Mouse (Mus musculus): Measurements from ENCODE around the gene Col19a1. TPM values are rescaled to one million over a fixed set of nuclear protein-coding genes. Genes with fewer than 3 reads are reported as not detected.

The Col19a1 gene
- polyA plus RNA-seq, 1 experiment from 2014 or later: 0.05 TPM

- no peak overlapping the region for H3K27ac ChIP-seq (ENCODE audit: low read depth, low read length)
- 16% methylated on average over 8 of the region's 8 CpGs for WGBS
- DNase-seq (ENCODE audit: low spot score, missing footprints) (peak; percentile 92), ATAC-seq (ENCODE audit: low FRiP score) (peak; percentile 84; the same call in 1 of the 2 replicates)
- no peaks in the 10 kb centered on the region for H3K9me3 ChIP-seq (ENCODE audit: control insufficient read depth, low read length)
- H3K4me3 ChIP-seq (ENCODE audit: low read depth, low read length): no peak overlapping the region
- no peak overlapping the region for H3K9ac ChIP-seq (ENCODE audit: low read length)
- H3K4me2 ChIP-seq: no peak overlapping the region
- no peaks in the 10 kb centered on the region for H3K4me1 ChIP-seq (ENCODE audit: control insufficient read depth, insufficient read depth, low read length)
- no peaks in the 10 kb centered on the region for H3K27me3 ChIP-seq (ENCODE audit: control insufficient read depth, insufficient read depth, low read length)
- H3K36me3 ChIP-seq (ENCODE audit: control insufficient read depth, insufficient read depth, low read length): no peaks in the 10 kb centered on the region
Measured at GRCm38 (mm10) chr1:24302674-24303073, 284.6 kb downstream of the Col19a1 start.

GRCm38 (mm10) chr1:24300700-24301099, 286.6 kb downstream of the Col19a1 start:
- ATAC-seq (ENCODE audit: low FRiP score): no peak

GRCm38 (mm10) chr1:24294979-24295942, 292.0 kb downstream of the Col19a1 start:
- Histone ChIP-seq H3K36me3 (ENCODE audit: control insufficient read depth, insufficient read depth, low read length) (no peaks in the 10 kb centered on the region), H3K4me3 (ENCODE audit: low read depth, low read length) (no peak overlapping the region), H3K27me3 (ENCODE audit: control insufficient read depth, insufficient read depth, low read length) (no peaks in the 10 kb centered on the region), H3K9me3 (ENCODE audit: control insufficient read depth, low read length) (no peaks in the 10 kb centered on the region), H3K4me2 (no peak overlapping the region), H3K9ac (ENCODE audit: low read length) (no peak overlapping the region), H3K27ac (ENCODE audit: low read depth, low read length) (no peak overlapping the region), H3K4me1 (ENCODE audit: control insufficient read depth, insufficient read depth, low read length) (no peaks in the 10 kb centered on the region)
- DNase-seq (ENCODE audit: low spot score, missing footprints) (no peak), ATAC-seq (ENCODE audit: low FRiP score) (no peak)
- WGBS: 86% methylated on average over 7 of the region's 7 CpGs

More at GRCm38 (mm10) chr1:24300700-24301099, 286.6 kb downstream of the Col19a1 start:
- Histone ChIP-seq H3K4me3 (ENCODE audit: low read depth, low read length) (no peak overlapping the region), H3K27me3 (ENCODE audit: control insufficient read depth, insufficient read depth, low read length) (no peaks in the 10 kb centered on the region), H3K4me2 (no peak overlapping the region), H3K9me3 (ENCODE audit: control insufficient read depth, low read length) (no peaks in the 10 kb centered on the region), H3K36me3 (ENCODE audit: control insufficient read depth, insufficient read depth, low read length) (no peaks in the 10 kb centered on the region), H3K27ac (ENCODE audit: low read depth, low read length) (no peak overlapping the region), H3K4me1 (ENCODE audit: control insufficient read depth, insufficient read depth, low read length) (no peaks in the 10 kb centered on the region), H3K9ac (ENCODE audit: low read length) (no peak overlapping the region)
- no peak for DNase-seq (ENCODE audit: low spot score, missing footprints)
- WGBS: 82% methylated on average over 3 of the region's 3 CpGs

- Histone ChIP-seq H3K27ac (ENCODE audit: low read depth, low read length) (no peak overlapping the region), H3K36me3 (ENCODE audit: control insufficient read depth, insufficient read depth, low read length) (no peaks in the 10 kb centered on the region), H3K27me3 (ENCODE audit: control insufficient read depth, insufficient read depth, low read length) (no peaks in the 10 kb centered on the region), H3K4me1 (ENCODE audit: control insufficient read depth, insufficient read depth, low read length) (no peaks in the 10 kb centered on the region), H3K4me2 (no peak overlapping the region), H3K4me3 (ENCODE audit: low read depth, low read length) (no peak overlapping the region), H3K9me3 (ENCODE audit: control insufficient read depth, low read length) (no peaks in the 10 kb centered on the region), H3K9ac (ENCODE audit: low read length) (no peak overlapping the region)
- DNase-seq (ENCODE audit: low spot score, missing footprints) (no peak), ATAC-seq (ENCODE audit: low FRiP score) (no peak)
- WGBS: 86% methylated on average over 2 of the region's 2 CpGs
Measured at GRCm38 (mm10) chr1:24292515-24292914, 294.8 kb downstream of the Col19a1 start.

- WGBS: 67% methylated on average over 6 of the region's 6 CpGs
- DNase-seq (ENCODE audit: low spot score, missing footprints): no peak
Measured at GRCm38 (mm10) chr1:24286360-24286759, 300.9 kb downstream of the Col19a1 start.

GRCm38 (mm10) chr1:24267022-24267421, 320.2 kb downstream of the Col19a1 start:
- H3K9me3 ChIP-seq (ENCODE audit: control insufficient read depth, low read length): no peaks in the 10 kb centered on the region
- no peak for DNase-seq (ENCODE audit: low spot score, missing footprints)
- peaks cover 2% of the 10 kb centered on the region; the same call in 1 of the 2 replicates for H3K4me1 ChIP-seq (ENCODE audit: control insufficient read depth, insufficient read depth, low read length)
- WGBS: 27% methylated on average over 3 of the region's 3 CpGs
- H3K27me3 ChIP-seq (ENCODE audit: control insufficient read depth, insufficient read depth, low read length): no peaks in the 10 kb centered on the region
- no peak overlapping the region for H3K4me3 ChIP-seq (ENCODE audit: low read depth, low read length)
- H3K9ac ChIP-seq (ENCODE audit: low read length): no peak overlapping the region
- H3K36me3 ChIP-seq (ENCODE audit: control insufficient read depth, insufficient read depth, low read length): no peaks in the 10 kb centered on the region
- peak overlapping the region; percentile 5; the same call in 1 of the 2 replicates for H3K4me2 ChIP-seq
- no peak overlapping the region for H3K27ac ChIP-seq (ENCODE audit: low read depth, low read length)
- ATAC-seq (ENCODE audit: low FRiP score): peak; percentile 70; the same call in 1 of the 2 replicates

More at GRCm38 (mm10) chr1:24286360-24286759, 300.9 kb downstream of the Col19a1 start:
- H3K4me2 ChIP-seq: no peak overlapping the region
- no peak overlapping the region for H3K27ac ChIP-seq (ENCODE audit: low read depth, low read length)
- H3K9me3 ChIP-seq (ENCODE audit: control insufficient read depth, low read length): no peaks in the 10 kb centered on the region
- no peak for ATAC-seq (ENCODE audit: low FRiP score)
- H3K36me3 ChIP-seq (ENCODE audit: control insufficient read depth, insufficient read depth, low read length): no peaks in the 10 kb centered on the region
- H3K4me1 ChIP-seq (ENCODE audit: control insufficient read depth, insufficient read depth, low read length): no peaks in the 10 kb centered on the region
- H3K4me3 ChIP-seq (ENCODE audit: low read depth, low read length): no peak overlapping the region
- no peaks in the 10 kb centered on the region for H3K27me3 ChIP-seq (ENCODE audit: control insufficient read depth, insufficient read depth, low read length)
- no peak overlapping the region for H3K9ac ChIP-seq (ENCODE audit: low read length)

GRCm38 (mm10) chr1:24261181-24261580, 326.1 kb downstream of the Col19a1 start:
- no peak overlapping the region for H3K9ac ChIP-seq (ENCODE audit: low read length)
- no peaks in the 10 kb centered on the region for H3K27me3 ChIP-seq (ENCODE audit: control insufficient read depth, insufficient read depth, low read length)
- H3K27ac ChIP-seq (ENCODE audit: low read depth, low read length): no peak overlapping the region
- ATAC-seq (ENCODE audit: low FRiP score) (no peak), DNase-seq (ENCODE audit: low spot score, missing footprints) (no peak)
- H3K4me2 ChIP-seq: no peak overlapping the region
- no peaks in the 10 kb centered on the region for H3K4me1 ChIP-seq (ENCODE audit: control insufficient read depth, insufficient read depth, low read length)
- no peak overlapping the region for H3K4me3 ChIP-seq (ENCODE audit: low read depth, low read length)
- no peaks in the 10 kb centered on the region for H3K36me3 ChIP-seq (ENCODE audit: control insufficient read depth, insufficient read depth, low read length)
- no peaks in the 10 kb centered on the region for H3K9me3 ChIP-seq (ENCODE audit: control insufficient read depth, low read length)

GRCm38 (mm10) chr1:24259419-24259818, 327.9 kb downstream of the Col19a1 start:
- no peak overlapping the region for H3K4me2 ChIP-seq
- no peaks in the 10 kb centered on the region for H3K27me3 ChIP-seq (ENCODE audit: control insufficient read depth, insufficient read depth, low read length)
- 77% methylated on average over 6 of the region's 6 CpGs for whole genome bisulfite sequencing
- no peaks in the 10 kb centered on the region for H3K4me1 ChIP-seq (ENCODE audit: control insufficient read depth, insufficient read depth, low read length)
- no peak for ATAC-seq (ENCODE audit: low FRiP score)
- H3K27ac ChIP-seq (ENCODE audit: low read depth, low read length): no peak overlapping the region
- no peak for DNase-seq (ENCODE audit: low spot score, missing footprints)
- no peaks in the 10 kb centered on the region for H3K9me3 ChIP-seq (ENCODE audit: control insufficient read depth, low read length)
- no peak overlapping the region for H3K4me3 ChIP-seq (ENCODE audit: low read depth, low read length)
- no peak overlapping the region for H3K9ac ChIP-seq (ENCODE audit: low read length)
- H3K36me3 ChIP-seq (ENCODE audit: control insufficient read depth, insufficient read depth, low read length): no peaks in the 10 kb centered on the region

GRCm38 (mm10) chr1:24257961-24258360, 329.3 kb downstream of the Col19a1 start:
- Histone ChIP-seq H3K36me3 (ENCODE audit: control insufficient read depth, insufficient read depth, low read length) (no peaks in the 10 kb centered on the region), H3K4me3 (ENCODE audit: low read depth, low read length) (no peak overlapping the region), H3K4me1 (ENCODE audit: control insufficient read depth, insufficient read depth, low read length) (no peaks in the 10 kb centered on the region), H3K9me3 (ENCODE audit: control insufficient read depth, low read length) (no peaks in the 10 kb centered on the region), H3K4me2 (no peak overlapping the region), H3K27ac (ENCODE audit: low read depth, low read length) (no peak overlapping the region), H3K27me3 (ENCODE audit: control insufficient read depth, insufficient read depth, low read length) (no peaks in the 10 kb centered on the region), H3K9ac (ENCODE audit: low read length) (no peak overlapping the region)
- 83% methylated on average over 5 of the region's 5 CpGs for WGBS
- ATAC-seq (ENCODE audit: low FRiP score): no peak
- no peak for DNase-seq (ENCODE audit: low spot score, missing footprints)

Measured in midbrain, embryonic 11.5 days (tissue).